17 mouse cellular contexts compared by ENCODE assay signal in genomic region chr7:124083741-124084140, GRCm38 (mm10).
"Had no signal": no experiment of that assay in that cellular context is flagged by ENCODE, and none has a peak within 500 bp of the region (broad histone marks: within the 10 kb centered on the region; RNA-seq: fewer than 3 reads in every experiment).

No protein-coding gene starts in this region.

- H3K27me3 ChIP-seq: midbrain, embryonic 13.5 days; midbrain, embryonic 15.5 days; neural tube, embryonic 12.5 days had no signal

- H3K4me2 ChIP-seq: lung, embryonic 14.5 days; midbrain, embryonic 11.5 days; midbrain, embryonic 13.5 days; midbrain, embryonic 15.5 days; neural tube, embryonic 12.5 days had no signal

- ATAC-seq: midbrain, embryonic 13.5 days; midbrain, embryonic 15.5 days had no signal

- H3K27ac ChIP-seq: liver, embryonic 14.5 days; midbrain, embryonic 13.5 days; midbrain, embryonic 15.5 days; neural tube, embryonic 12.5 days had no signal

- H3K9me3 ChIP-seq: midbrain, embryonic 13.5 days; midbrain, embryonic 15.5 days; neural tube, embryonic 12.5 days had no signal

- H3K4me3 ChIP-seq: midbrain, embryonic 13.5 days; midbrain, embryonic 15.5 days; neural tube, embryonic 12.5 days had no signal

- DNase-seq: lung, adult 18-20 months; lung, embryonic 14.5 days; lung, postnatal 10 days; lung, postnatal 4 days; retina, postnatal 1 day; right cerebral cortex, adult 18-20 months; right cerebral cortex, postnatal 25 days; right cerebral cortex, postnatal 4 days; spleen, adult 18-20 months; thymus, adult 18-20 months; thymus, postnatal 14 days; thymus, postnatal 36 days had no signal

- H3K9ac ChIP-seq: liver, embryonic 14.5 days; lung, embryonic 14.5 days; midbrain, embryonic 13.5 days; midbrain, embryonic 15.5 days; neural tube, embryonic 12.5 days had no signal

- H3K36me3 ChIP-seq: midbrain, embryonic 13.5 days; midbrain, embryonic 15.5 days; neural tube, embryonic 12.5 days had no signal

- H3K4me1 ChIP-seq: midbrain, embryonic 13.5 days; midbrain, embryonic 15.5 days; neural tube, embryonic 12.5 days had no signal
